ENCODE assay signal across 8 mouse cellular contexts in genomic region chr17:15787036-15787435, GRCm38 (mm10). TPM values are rescaled to one million over a fixed set of nuclear protein-coding genes. Genes with fewer than 3 reads are reported as not detected.
DNase-seq lines count a peak whose midpoint lies in the region; ATAC-seq and TF ChIP-seq lines count a peak whose summit lies in the region.

No protein-coding gene starts in this region.

- H3K27ac ChIP-seq in forebrain, embryonic 12.5 days = no peak overlapping the region
- H3K27ac ChIP-seq in forebrain, embryonic 10.5 days = no peak overlapping the region
- no peak overlapping the region for H3K27ac ChIP-seq in liver, adult 2 months (replicated peaks; ENCODE audit: insufficient read depth, low read depth, low read length)
- H3K27ac ChIP-seq in liver, embryonic 12.5 days = no peak overlapping the region
- no peak overlapping the region for H3K27ac ChIP-seq in cortical plate, adult 2 months (ENCODE audit: insufficient read depth, low read length)

- no peak for DNase-seq in forebrain, embryonic 10.5 days (ENCODE audit: extremely low spot score, low spot score)
- peak; percentile 17 for DNase-seq in liver, adult 2 months (ENCODE audit: extremely low read depth, low read depth, low spot score)
- DNase-seq in ES-CJ7 (ENCODE audit: low read depth, low spot score) = peak; percentile 21
- DNase-seq in retina, postnatal 7 days (ENCODE audit: low read depth, low spot score) = peak; percentile 23
- DNase-seq in urinary bladder, postnatal 25 days (ENCODE audit: low spot score) = no peak

- no peak overlapping the region for H3K9ac ChIP-seq in forebrain, embryonic 12.5 days
- no peak overlapping the region for H3K9ac ChIP-seq in liver, adult 2 months (ENCODE audit: low read depth, low read length)
- H3K9ac ChIP-seq in liver, embryonic 12.5 days = no peak overlapping the region

- no peaks in the 10 kb centered on the region for H3K27me3 ChIP-seq in forebrain, embryonic 12.5 days
- H3K27me3 ChIP-seq in forebrain, embryonic 10.5 days (ENCODE audit: poor library complexity, severe bottlenecking) = no peaks in the 10 kb centered on the region
- H3K27me3 ChIP-seq in liver, adult 2 months (ENCODE audit: control insufficient read depth, insufficient read depth, low read length) = peaks cover 3% of the 10 kb centered on the region; the same call in 1 of the 2 replicates
- H3K27me3 ChIP-seq in liver, embryonic 12.5 days (replicated peaks) = no peaks in the 10 kb centered on the region

- no peak overlapping the region for H3K4me2 ChIP-seq in forebrain, embryonic 12.5 days
- no peak overlapping the region for H3K4me2 ChIP-seq in liver, embryonic 12.5 days

- 0 out of 2 replicates have a peak, but pooled peaks have one; percentile 36 for ATAC-seq in forebrain, embryonic 12.5 days (ENCODE audit: low FRiP score)
- no peak for ATAC-seq in liver, embryonic 12.5 days

- no peak overlapping the region for H3K4me3 ChIP-seq in forebrain, embryonic 12.5 days (replicated peaks)
- no peak overlapping the region for H3K4me3 ChIP-seq in forebrain, embryonic 10.5 days
- H3K4me3 ChIP-seq in liver, adult 2 months (ENCODE audit: insufficient read depth, low read depth, low read length) = no peak overlapping the region
- H3K4me3 ChIP-seq in liver, embryonic 12.5 days = no peak overlapping the region
- no peak overlapping the region for H3K4me3 ChIP-seq in cortical plate, adult 2 months (ENCODE audit: insufficient read depth, low read length)

- 0 out of 2 replicates have a peak, but pooled peaks have one; percentile 25 for TF ChIP-seq CTCF in liver, adult 2 months (IDR thresholded peaks at IDR 0.05; ENCODE audit: low read depth, low read length)
- peak; percentile 30; the same call in 1 of the 2 replicates for TF ChIP-seq CTCF in cortical plate, adult 2 months (IDR thresholded peaks at IDR 0.05; ENCODE audit: extremely low read depth, insufficient read depth, low read length)

- H3K79me2 ChIP-seq in liver, adult 2 months (ENCODE audit: control insufficient read depth, insufficient read depth, low read length) = no peaks in the 10 kb centered on the region

- H3K9me3 ChIP-seq in forebrain, embryonic 12.5 days = no peaks in the 10 kb centered on the region
- no peaks in the 10 kb centered on the region for H3K9me3 ChIP-seq in forebrain, embryonic 10.5 days
- H3K9me3 ChIP-seq in liver, embryonic 12.5 days (replicated peaks) = no peaks in the 10 kb centered on the region

- H3K36me3 ChIP-seq in forebrain, embryonic 12.5 days (replicated peaks) = no peaks in the 10 kb centered on the region
- H3K36me3 ChIP-seq in forebrain, embryonic 10.5 days (replicated peaks) = no peaks in the 10 kb centered on the region
- H3K36me3 ChIP-seq in liver, adult 2 months (ENCODE audit: control insufficient read depth, insufficient read depth, low read length) = no peaks in the 10 kb centered on the region
- H3K36me3 ChIP-seq in liver, embryonic 12.5 days = no peaks in the 10 kb centered on the region

- no peaks in the 10 kb centered on the region for H3K4me1 ChIP-seq in forebrain, embryonic 12.5 days
- no peaks in the 10 kb centered on the region for H3K4me1 ChIP-seq in forebrain, embryonic 10.5 days
- H3K4me1 ChIP-seq in liver, adult 2 months (ENCODE audit: control insufficient read depth, insufficient read depth, low read length) = no peaks in the 10 kb centered on the region
- H3K4me1 ChIP-seq in liver, embryonic 12.5 days = no peaks in the 10 kb centered on the region
- H3K4me1 ChIP-seq in cortical plate, adult 2 months (ENCODE audit: control insufficient read depth, insufficient read depth, low read length) = no peaks in the 10 kb centered on the region

- no peak for TF ChIP-seq POLR2A in liver, adult 2 months (IDR thresholded peaks at IDR 0.05; ENCODE audit: extremely low read depth, insufficient read depth, low read length)
- no peak for TF ChIP-seq POLR2A in cortical plate, adult 2 months (IDR thresholded peaks at IDR 0.05; ENCODE audit: extremely low read depth, insufficient read depth, low read length)

- 21% methylated on average over 3 of the region's 3 CpGs for WGBS in forebrain, embryonic 12.5 days
- WGBS in forebrain, embryonic 10.5 days = 28% methylated on average over 3 of the region's 3 CpGs
- WGBS in liver, adult 2 months = 20% methylated on average over 3 of the region's 3 CpGs
- 19% methylated on average over 3 of the region's 3 CpGs for WGBS in liver, embryonic 12.5 days (ENCODE audit: insufficient replicate concordance)

RNA-seq across cellular contexts. Expression of gene Rgmb, which starts 43.8 kb away (rescaled TPM):
- polyA plus RNA-seq in forebrain, embryonic 12.5 days (2016; fragmentation: Nextera tagmentation; extraction: Ambion mirVana) = 65.1 and 70.8 TPM in 2 replicates
- 14.0 and 16.6 TPM in 2 replicates for polyA plus RNA-seq in forebrain, embryonic 10.5 days (2016; fragmentation: Nextera tagmentation; extraction: Ambion mirVana)
- 1.6 and 1.7 TPM in 2 replicates for total RNA-seq in liver, adult 2 months (2014; rRNA removed)
- polyA plus RNA-seq in liver, adult 2 months (2012; rRNA removed) = 1.7 and 2.6 TPM in 2 replicates
- polyA plus RNA-seq in liver, embryonic 12.5 days (2016; fragmentation: Nextera tagmentation; extraction: Ambion mirVana) = 2.7 and 3.1 TPM in 2 replicates
- polyA plus RNA-seq in cortical plate, adult 2 months (2012; rRNA removed) = 39.5 and 40.4 TPM in 2 replicates

Comparison
In these comparisons a context has a peak if more than half of its experiments do, and no peak if none do; other contexts are left out.
1. DNase-seq: peak in liver, adult 2 months (single experiment), ES-CJ7 (single experiment) and retina, postnatal 7 days (single experiment); none in forebrain, embryonic 10.5 days (single experiment) and urinary bladder, postnatal 25 days (single experiment).